Mouse (Mus musculus) kidney, embryonic 14.5 days (tissue): ENCODE measurements around the gene Ap5b1. TPM values are rescaled to one million over a fixed set of nuclear protein-coding genes. Genes with fewer than 3 reads are reported as not detected.

Experiments
- ATAC-seq: fragments of 200-750 bp; cut with Nextera tagmentation; 2 replicates; pipeline ENCODE4 v1.8.0; 2017; ENCODE audit warnings: moderate number of reproducible peaks, mild to moderate bottlenecking, moderate TSS enrichment, moderate library complexity; ENCODE audit not compliant: low FRiP score, low TSS enrichment
- H3K27ac ChIP-seq: fragments of 300-500 bp; sonication (generic); 2 replicates; pipeline ENCODE4 v1.5.1; 2014; ENCODE audit warnings: low read depth, mild to moderate bottlenecking, low read length, moderate library complexity, mixed read lengths
- H3K27me3 ChIP-seq: fragments of 300-500 bp; sonication (generic); 2 replicates; pipeline ENCODE4 v1.6.1; 2014; ENCODE audit warnings: mild to moderate bottlenecking, low read length; ENCODE audit not compliant: control insufficient read depth, insufficient read depth
- H3K36me3 ChIP-seq: fragments of 300-500 bp; sonication (generic); 2 replicates; pipeline ENCODE4 v1.6.1; 2014; ENCODE audit warnings: low read length, mixed read lengths; ENCODE audit not compliant: control insufficient read depth, insufficient read depth
- H3K4me1 ChIP-seq: fragments of 300-500 bp; sonication (generic); 2 replicates; pipeline ENCODE4 v1.6.1; 2014; ENCODE audit warnings: low read length, mixed read lengths; ENCODE audit not compliant: control insufficient read depth, insufficient read depth
- H3K4me2 ChIP-seq: fragments of 300-500 bp; sonication (generic); replicated peaks from 2 replicates; pipeline ENCODE4 v1.6.1; 2014; ENCODE audit warnings: low read depth, mild to moderate bottlenecking, low read length
- H3K4me3 ChIP-seq: fragments of 300-500 bp; sonication (generic); 2 replicates; pipeline ENCODE4 v1.5.1; 2014; ENCODE audit warnings: mild to moderate bottlenecking, low read length
- H3K9ac ChIP-seq: fragments of 300-500 bp; sonication (generic); 2 replicates; pipeline ENCODE4 v1.6.1; 2014; ENCODE audit warnings: low read depth, mild to moderate bottlenecking, low read length, moderate library complexity
- H3K9me3 ChIP-seq: fragments of 300-500 bp; sonication (generic); 2 replicates; pipeline ENCODE4 v1.6.1; 2016; ENCODE audit warnings: low read length; ENCODE audit not compliant: control insufficient read depth
- WGBS: fragments of 180-500 bp; shearing (Covaris S2); extraction: QIAGEN DNeasy Blood & Tissue Kit; methylation state at CpG from one replicate; pipeline ENCODE4 v1.1.7; 2014; 5-methylcytosine and 5-hydroxymethylcytosine counted together
- polyA plus RNA-seq: library from polyadenylated mRNA; unstranded; fragments of >200 nt; fragmentation: Nextera tagmentation; extraction: Ambion mirVana; gene quantifications from 2 replicates; pipeline ENCODE4 v1.2.1, GENCODE M21; 2014

The Ap5b1 gene
- 7.6 and 9.2 TPM in 2 replicates for polyA plus RNA-seq

GRCm38 (mm10) chr19:5567534-5568469, at the start of gene Ap5b1:
Gene Ap5b1, plus strand, starts transcription at chr19:5568025.
- peaks cover 22% of the 10 kb centered on the region for H3K36me3 ChIP-seq
- peak; percentile 89 for ATAC-seq
- no peaks in the 10 kb centered on the region for H3K9me3 ChIP-seq
- H3K4me2 ChIP-seq = peak within 1 kb of the TSS; percentile 94
- peak within 1 kb of the TSS; percentile 90 for H3K27ac ChIP-seq
- peak within 1 kb of the TSS; percentile 71 for H3K9ac ChIP-seq
- peak within 1 kb of the TSS; percentile 63 for H3K4me3 ChIP-seq
- under 1% methylated on average over 79 of the region's 102 CpGs for WGBS
- H3K4me1 ChIP-seq = peaks cover 14% of the 10 kb centered on the region
- H3K27me3 ChIP-seq = peaks cover 12% of the 10 kb centered on the region; the same call in 1 of the 2 replicates

GRCm38 (mm10) chr19:5518721-5519120, 49.1 kb upstream of the Ap5b1 start:
- H3K27me3 ChIP-seq = no peaks in the 10 kb centered on the region
- no peak overlapping the region for H3K4me2 ChIP-seq
- H3K9me3 ChIP-seq = no peaks in the 10 kb centered on the region
- 88% methylated on average over 3 of the region's 3 CpGs for WGBS
- H3K4me1 ChIP-seq = no peaks in the 10 kb centered on the region
- no peak for ATAC-seq
- H3K27ac ChIP-seq = no peak overlapping the region
- no peak overlapping the region for H3K4me3 ChIP-seq
- no peaks in the 10 kb centered on the region for H3K36me3 ChIP-seq
- no peak overlapping the region for H3K9ac ChIP-seq

GRCm38 (mm10) chr19:5525204-5525603, 42.6 kb upstream of the Ap5b1 start:
- no peak for ATAC-seq
- Histone ChIP-seq H3K4me3 (no peak overlapping the region), H3K36me3 (no peaks in the 10 kb centered on the region), H3K27ac (no peak overlapping the region), H3K4me2 (no peak overlapping the region), H3K9me3 (no peaks in the 10 kb centered on the region), H3K27me3 (no peaks in the 10 kb centered on the region), H3K9ac (no peak overlapping the region), H3K4me1 (0 out of 2 replicates have a peak, but pooled peaks cover 3% of the 10 kb centered on the region)
- WGBS = 67% methylated on average over 5 of the region's 5 CpGs

GRCm38 (mm10) chr19:5529325-5530137, 38.3 kb upstream of the Ap5b1 start:
- Histone ChIP-seq H3K9me3 (no peaks in the 10 kb centered on the region), H3K4me3 (peak overlapping the region; percentile 12; the same call in 1 of the 2 replicates), H3K9ac (no peak overlapping the region), H3K4me1 (0 out of 2 replicates have a peak, but pooled peaks cover 3% of the 10 kb centered on the region), H3K36me3 (no peaks in the 10 kb centered on the region), H3K27me3 (no peaks in the 10 kb centered on the region), H3K27ac (peak overlapping the region; percentile 84), H3K4me2 (peak overlapping the region; percentile 42)
- WGBS = 13% methylated on average over 20 of the region's 20 CpGs
- peak; percentile 97 for ATAC-seq

- no peak for ATAC-seq
- Histone ChIP-seq H3K4me3 (no peak overlapping the region), H3K4me2 (no peak overlapping the region), H3K27me3 (no peaks in the 10 kb centered on the region), H3K4me1 (0 out of 2 replicates have a peak, but pooled peaks cover 3% of the 10 kb centered on the region), H3K9me3 (no peaks in the 10 kb centered on the region), H3K36me3 (no peaks in the 10 kb centered on the region), H3K27ac (no peak overlapping the region; the same call in 1 of the 2 replicates), H3K9ac (no peak overlapping the region)
- WGBS = 64% methylated on average over 7 of the region's 7 CpGs
Measured at GRCm38 (mm10) chr19:5530138-5530524, 37.7 kb upstream of the Ap5b1 start.

- ATAC-seq = no peak
- no peak overlapping the region for H3K9ac ChIP-seq
- WGBS = 72% methylated on average over 8 of the region's 8 CpGs
Measured at GRCm38 (mm10) chr19:5532520-5532919, 35.3 kb upstream of the Ap5b1 start.

GRCm38 (mm10) chr19:5538786-5539185, 29.0 kb upstream of the Ap5b1 start:
- 53% methylated on average over 8 of the region's 8 CpGs for WGBS
- no peak overlapping the region for H3K4me2 ChIP-seq
- no peak overlapping the region for H3K4me3 ChIP-seq
- H3K27me3 ChIP-seq = no peaks in the 10 kb centered on the region
- ATAC-seq = no peak
- no peaks in the 10 kb centered on the region for H3K9me3 ChIP-seq
- H3K4me1 ChIP-seq = peaks cover 15% of the 10 kb centered on the region; the same call in 1 of the 2 replicates
- no peak overlapping the region for H3K27ac ChIP-seq
- no peaks in the 10 kb centered on the region for H3K36me3 ChIP-seq
- no peak overlapping the region for H3K9ac ChIP-seq

More at GRCm38 (mm10) chr19:5532520-5532919, 35.3 kb upstream of the Ap5b1 start:
- H3K36me3 ChIP-seq = no peaks in the 10 kb centered on the region
- H3K4me3 ChIP-seq = no peak overlapping the region
- no peaks in the 10 kb centered on the region for H3K27me3 ChIP-seq
- 0 out of 2 replicates have a peak, but pooled peaks cover 3% of the 10 kb centered on the region for H3K4me1 ChIP-seq
- no peak overlapping the region for H3K4me2 ChIP-seq
- H3K27ac ChIP-seq = no peak overlapping the region
- H3K9me3 ChIP-seq = no peaks in the 10 kb centered on the region

- H3K36me3 ChIP-seq = no peaks in the 10 kb centered on the region
- ATAC-seq = no peak
- no peaks in the 10 kb centered on the region for H3K27me3 ChIP-seq
- peaks cover 12% of the 10 kb centered on the region; the same call in 1 of the 2 replicates for H3K4me1 ChIP-seq
- H3K9me3 ChIP-seq = no peaks in the 10 kb centered on the region
- 87% methylated on average over 9 of the region's 9 CpGs for WGBS
- H3K4me2 ChIP-seq = no peak overlapping the region
- H3K27ac ChIP-seq = no peak overlapping the region
- no peak overlapping the region for H3K9ac ChIP-seq
- no peak overlapping the region for H3K4me3 ChIP-seq
Measured at GRCm38 (mm10) chr19:5543362-5543761, 24.5 kb upstream of the Ap5b1 start.
